In the genomic region with DNA sequence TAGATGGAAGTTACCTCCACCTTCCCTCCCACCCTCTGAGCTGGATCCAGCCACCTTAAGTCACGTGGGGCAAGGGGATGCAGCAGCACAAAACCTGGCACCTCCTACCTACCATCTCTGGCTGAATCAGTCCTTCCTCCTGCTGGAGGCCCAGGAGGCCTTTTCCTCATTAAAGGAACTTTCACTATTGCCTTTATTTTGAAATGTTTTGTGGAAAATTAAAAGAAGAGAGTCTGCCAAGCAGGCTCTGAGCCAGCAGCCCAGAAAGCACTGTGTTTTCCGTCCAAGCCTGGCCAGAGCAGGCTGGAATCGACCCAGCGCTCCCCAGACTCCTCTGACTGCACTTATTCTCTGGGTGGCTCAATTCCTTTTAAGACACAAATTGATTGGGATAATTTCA, we compare ENCODE assay signal across 8 mouse cellular contexts.
DNase-seq lines count a peak whose midpoint lies in the region; ATAC-seq and TF ChIP-seq lines count a peak whose summit lies in the region.

No protein-coding gene starts in this region.

- no peak for TF ChIP-seq CTCF in hindbrain, postnatal 0 days (IDR thresholded peaks at IDR 0.05; ENCODE audit: low read depth)
- TF ChIP-seq CTCF in lung, embryonic 14.5 days (IDR thresholded peaks at IDR 0.05; ENCODE audit: low read depth): no peak

- WGBS in hindbrain, postnatal 0 days: 39% methylated on average over 4 of the region's 4 CpGs
- 90% methylated on average over 4 of the region's 4 CpGs for WGBS in hindbrain, embryonic 10.5 days
- 60% methylated on average over 4 of the region's 4 CpGs for WGBS in lung, embryonic 14.5 days
- WGBS in hindbrain, embryonic 14.5 days: 64% methylated on average over 4 of the region's 4 CpGs

- no peaks in the 10 kb centered on the region for H3K9me3 ChIP-seq in hindbrain, postnatal 0 days (ENCODE audit: low read length)
- 0 out of 2 replicates have a peak, but pooled peaks cover 4% of the 10 kb centered on the region for H3K9me3 ChIP-seq in hindbrain, embryonic 10.5 days
- no peaks in the 10 kb centered on the region for H3K9me3 ChIP-seq in lung, embryonic 14.5 days (ENCODE audit: low read depth, low read length)
- H3K9me3 ChIP-seq in hindbrain, embryonic 14.5 days (ENCODE audit: control insufficient read depth, low read length): no peaks in the 10 kb centered on the region

- H3K36me3 ChIP-seq in hindbrain, postnatal 0 days (ENCODE audit: insufficient read depth, low read length): no peaks in the 10 kb centered on the region
- H3K36me3 ChIP-seq in hindbrain, embryonic 10.5 days: peaks cover 6% of the 10 kb centered on the region; the same call in 1 of the 2 replicates
- no peaks in the 10 kb centered on the region for H3K36me3 ChIP-seq in lung, embryonic 14.5 days (ENCODE audit: insufficient read depth)
- H3K36me3 ChIP-seq in hindbrain, embryonic 14.5 days (replicated peaks; ENCODE audit: control insufficient read depth, insufficient read depth): no peaks in the 10 kb centered on the region

- no peak overlapping the region for H3K4me3 ChIP-seq in hindbrain, postnatal 0 days (ENCODE audit: low read length)
- no peak overlapping the region for H3K4me3 ChIP-seq in hindbrain, embryonic 10.5 days
- H3K4me3 ChIP-seq in lung, embryonic 14.5 days (ENCODE audit: low read depth, low read length): no peak overlapping the region
- no peak overlapping the region for H3K4me3 ChIP-seq in hindbrain, embryonic 14.5 days (replicated peaks; ENCODE audit: low read length)

- no peak for ATAC-seq in hindbrain, postnatal 0 days
- no peak for ATAC-seq in lung, embryonic 14.5 days (ENCODE audit: insufficient read depth)
- no peak for ATAC-seq in hindbrain, embryonic 14.5 days (ENCODE audit: low FRiP score)

- no peak overlapping the region for H3K9ac ChIP-seq in hindbrain, postnatal 0 days (replicated peaks; ENCODE audit: low read length)
- no peak overlapping the region for H3K9ac ChIP-seq in lung, embryonic 14.5 days
- no peak overlapping the region for H3K9ac ChIP-seq in hindbrain, embryonic 14.5 days

- DNase-seq in hindbrain, postnatal 0 days (ENCODE audit: low spot score): peak; percentile 66
- no peak for DNase-seq in hindbrain, embryonic 10.5 days (ENCODE audit: low spot score)
- DNase-seq in adrenal gland, postnatal 25 days: peak; percentile 46
- DNase-seq in gastrocnemius, postnatal 36 days: peak; percentile 59 to 61
- peak; percentile 34 for DNase-seq in lung, embryonic 14.5 days
- no peak for DNase-seq in c-Kit-positive CD71-positive TER-119-positive erythroid progenitor cells, embryonic 14.5 days (ENCODE audit: low spot score)
- no peak for DNase-seq in hindbrain, embryonic 14.5 days (ENCODE audit: low spot score)
- no peak for DNase-seq in T-cell, adult 2 months (ENCODE audit: low spot score)

- peaks cover 7% of the 10 kb centered on the region; the same call in 1 of the 2 replicates for H3K4me1 ChIP-seq in hindbrain, postnatal 0 days (ENCODE audit: insufficient read depth, low read length)
- H3K4me1 ChIP-seq in hindbrain, embryonic 10.5 days (replicated peaks): 0 out of 2 replicates have a peak, but pooled peaks cover 13% of the 10 kb centered on the region
- H3K4me1 ChIP-seq in lung, embryonic 14.5 days (ENCODE audit: insufficient read depth): no peaks in the 10 kb centered on the region
- H3K4me1 ChIP-seq in hindbrain, embryonic 14.5 days (replicated peaks; ENCODE audit: control insufficient read depth, insufficient read depth, low read length): no peaks in the 10 kb centered on the region

- H3K4me2 ChIP-seq in hindbrain, postnatal 0 days (ENCODE audit: low read depth, low read length): no peak overlapping the region
- no peak overlapping the region for H3K4me2 ChIP-seq in lung, embryonic 14.5 days
- H3K4me2 ChIP-seq in hindbrain, embryonic 14.5 days (replicated peaks): no peak overlapping the region

- no peaks in the 10 kb centered on the region for H3K27me3 ChIP-seq in hindbrain, postnatal 0 days (ENCODE audit: insufficient read depth, low read length)
- H3K27me3 ChIP-seq in hindbrain, embryonic 10.5 days (ENCODE audit: insufficient read depth, poor library complexity, severe bottlenecking): no peaks in the 10 kb centered on the region
- no peaks in the 10 kb centered on the region for H3K27me3 ChIP-seq in lung, embryonic 14.5 days (ENCODE audit: insufficient read depth, low read length)
- H3K27me3 ChIP-seq in hindbrain, embryonic 14.5 days (ENCODE audit: control insufficient read depth, insufficient read depth, low read length): no peaks in the 10 kb centered on the region

- intact Hi-C loops in gastrocnemius, postnatal 36 days (cut with DNase I): no loop called here

- H3K27ac ChIP-seq in hindbrain, postnatal 0 days: no peak overlapping the region
- no peak overlapping the region for H3K27ac ChIP-seq in hindbrain, embryonic 10.5 days
- no peak overlapping the region for H3K27ac ChIP-seq in lung, embryonic 14.5 days (ENCODE audit: low read depth)
- H3K27ac ChIP-seq in hindbrain, embryonic 14.5 days: no peak overlapping the region

Comparison
In these comparisons a context has a peak if more than half of its experiments do, and no peak if none do; other contexts are left out.
1. DNase-seq: peak in hindbrain, postnatal 0 days (single experiment), adrenal gland, postnatal 25 days (single experiment), gastrocnemius, postnatal 36 days (2 of 2) and lung, embryonic 14.5 days (single experiment); none in hindbrain, embryonic 10.5 days (single experiment), c-Kit-positive CD71-positive TER-119-positive erythroid progenitor cells, embryonic 14.5 days (single experiment), hindbrain, embryonic 14.5 days (single experiment) and T-cell, adult 2 months (single experiment).